Mouse (Mus musculus) embryo, embryonic 11 days (tissue): ENCODE measurements around the gene Tmsb4x.

Experiments used
- DNase-seq: peaks from one replicate; pipeline ENCODE4 v3.0.0-alpha.2; 2015

Gene Tmsb4x

GRCm38 (mm10) chrX:167179961-167180642, 29.0 kb downstream of the Tmsb4x start:
- DNase-seq = no peak

- DNase-seq = no peak
These were observed 29.6 kb downstream of the Tmsb4x start for GRCm38 (mm10) chrX:167179549-167179948.

GRCm38 (mm10) chrX:167175319-167175718, 33.8 kb downstream of the Tmsb4x start:
- no peak for DNase-seq

GRCm38 (mm10) chrX:167174311-167174710, 34.8 kb downstream of the Tmsb4x start:
- DNase-seq = no peak

GRCm38 (mm10) chrX:167172256-167172655, 36.9 kb downstream of the Tmsb4x start:
- DNase-seq = no peak

- no peak for DNase-seq
These were observed 37.8 kb downstream of the Tmsb4x start for GRCm38 (mm10) chrX:167171281-167171680.

GRCm38 (mm10) chrX:167167282-167167681, 41.8 kb downstream of the Tmsb4x start:
- DNase-seq = no peak

- DNase-seq = no peak
These were observed 43.1 kb downstream of the Tmsb4x start for GRCm38 (mm10) chrX:167166051-167166450.

DNA sequence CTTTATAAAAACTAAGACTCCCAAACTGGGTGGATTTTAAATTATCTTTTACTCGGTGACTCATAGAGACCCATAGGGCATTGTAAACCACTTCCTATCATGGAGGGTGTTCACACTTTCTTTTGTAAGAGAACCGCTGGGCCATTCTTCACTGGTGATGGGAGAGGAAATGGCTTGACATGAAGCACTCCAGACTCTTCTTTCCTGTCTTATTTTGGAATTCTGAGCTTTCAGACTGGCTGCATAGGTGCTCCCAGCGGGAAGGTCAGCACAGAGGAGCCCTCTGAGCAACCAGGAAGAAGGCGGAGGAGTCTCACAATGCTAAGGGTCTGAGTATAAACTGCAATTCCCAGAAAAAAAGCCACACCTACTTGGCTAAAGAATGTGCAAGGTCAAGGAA, 51.4 kb downstream of the Tmsb4x start:
- DNase-seq = no peak
